Mouse (Mus musculus): ENCODE data around the gene En2.

Gene En2

GRCm38 (mm10) chr5:28165358-28166255 lies at the start of gene En2:
Gene En2, plus strand, starts transcription at chr5:28165694.
- no peak for DNase-seq (ENCODE audit: low read depth, low spot score)

DNA sequence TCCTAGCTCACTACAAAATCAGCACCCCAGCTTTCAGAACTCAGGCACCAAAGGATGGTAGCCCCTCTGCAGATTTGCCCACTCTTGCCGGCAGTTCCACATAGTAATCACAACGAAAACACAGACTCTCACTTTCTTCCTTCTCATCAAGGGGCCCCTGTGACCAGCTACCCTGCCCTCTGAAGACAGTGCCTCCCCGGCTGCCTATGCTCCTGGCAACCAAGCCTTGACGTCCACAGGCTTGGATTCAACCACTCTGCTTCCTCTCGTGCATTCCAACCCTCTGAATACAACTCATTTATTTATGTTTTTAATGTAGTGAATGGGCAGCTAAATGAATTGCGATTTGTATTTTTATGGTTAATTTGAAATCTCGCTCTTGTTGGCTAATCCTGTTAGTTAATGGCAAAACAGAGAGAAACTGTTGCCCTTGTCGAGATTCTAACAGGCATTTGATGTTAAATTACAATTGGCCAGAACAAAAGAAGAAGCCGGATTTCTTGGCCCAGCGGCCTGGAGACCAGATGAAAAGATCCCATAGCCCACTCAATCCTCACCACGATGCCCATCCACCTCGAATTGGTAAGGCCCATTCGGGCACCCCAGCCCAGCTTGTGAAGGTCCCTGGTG lies 48.1 kb upstream of the En2 start:
- no peak for DNase-seq (ENCODE audit: low read depth, low spot score)

DNA sequence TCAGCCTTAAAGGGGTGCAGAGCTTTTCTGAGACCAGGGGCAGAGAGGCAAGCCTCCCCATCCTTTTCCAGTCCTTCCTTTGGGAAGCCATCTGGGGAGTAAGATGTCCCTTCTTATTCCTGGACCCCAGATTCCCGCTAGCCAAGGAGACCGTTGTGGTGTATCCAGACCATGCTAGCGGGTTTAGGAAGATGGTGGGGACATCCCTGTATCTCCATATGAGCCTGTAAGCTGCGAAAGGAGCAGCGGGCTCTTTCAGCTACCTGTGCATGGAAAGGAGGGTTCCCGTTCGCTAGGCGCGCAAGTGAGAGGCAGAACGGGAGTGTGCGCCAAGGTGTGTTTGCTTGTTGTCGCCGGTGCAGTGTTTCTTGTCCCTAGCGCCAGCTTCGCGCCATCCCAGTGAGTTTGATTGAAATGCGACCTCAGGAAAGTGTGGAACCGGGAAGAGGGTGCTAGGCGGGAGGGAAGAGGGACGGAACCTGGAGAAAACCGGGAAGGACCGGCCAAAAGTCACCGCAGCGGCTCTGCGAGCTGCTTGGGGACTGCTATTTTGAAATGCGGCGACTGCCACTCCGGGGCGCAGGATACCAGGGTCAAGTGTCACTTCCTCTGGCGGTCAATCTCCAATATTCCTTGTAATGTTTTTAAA lies 47.5 kb upstream of the En2 start:
- DNase-seq (ENCODE audit: low read depth, low spot score) = no peak

DNA sequence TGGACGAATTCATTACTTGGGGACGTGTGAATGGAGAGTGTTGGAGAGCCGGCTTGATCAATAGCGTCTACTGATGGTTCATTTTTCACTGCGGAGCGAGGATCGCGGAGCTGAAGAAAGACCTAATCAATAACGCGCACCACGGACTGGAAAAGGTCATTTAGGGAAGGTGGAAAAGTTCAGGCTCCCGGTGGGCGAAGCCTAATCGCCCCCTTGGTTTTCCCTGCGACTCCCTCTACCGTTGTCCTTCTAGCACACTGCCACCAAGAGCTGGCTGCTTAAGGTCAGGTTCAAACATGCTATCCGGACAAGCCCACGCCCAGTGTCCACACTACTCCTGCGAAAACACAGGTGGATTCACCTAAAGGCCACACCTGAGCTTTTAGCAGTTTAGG lies 47.0 kb upstream of the En2 start:
- DNase-seq (ENCODE audit: low read depth, low spot score) = no peak

DNA sequence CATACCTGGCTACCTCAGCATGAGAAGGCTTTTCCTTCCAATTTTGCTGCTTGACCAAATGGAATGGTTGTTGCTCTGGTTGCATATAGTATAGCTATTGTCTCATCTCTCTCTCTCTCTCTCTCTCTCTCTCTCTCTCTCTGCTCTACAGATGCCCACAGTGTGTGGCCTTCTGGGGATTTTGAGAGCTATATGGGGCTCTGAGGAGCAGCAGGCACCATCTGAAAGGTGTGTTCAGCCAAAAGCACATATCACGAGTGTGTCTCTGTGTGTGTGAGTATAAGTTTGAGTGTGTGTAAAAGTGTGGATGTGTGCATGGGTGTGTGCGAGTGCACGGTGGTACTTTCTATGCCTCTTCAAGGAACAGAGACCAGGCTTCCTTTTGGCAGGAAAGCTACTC lies 45.9 kb upstream of the En2 start:
- no peak for DNase-seq (ENCODE audit: low read depth, low spot score)

DNA sequence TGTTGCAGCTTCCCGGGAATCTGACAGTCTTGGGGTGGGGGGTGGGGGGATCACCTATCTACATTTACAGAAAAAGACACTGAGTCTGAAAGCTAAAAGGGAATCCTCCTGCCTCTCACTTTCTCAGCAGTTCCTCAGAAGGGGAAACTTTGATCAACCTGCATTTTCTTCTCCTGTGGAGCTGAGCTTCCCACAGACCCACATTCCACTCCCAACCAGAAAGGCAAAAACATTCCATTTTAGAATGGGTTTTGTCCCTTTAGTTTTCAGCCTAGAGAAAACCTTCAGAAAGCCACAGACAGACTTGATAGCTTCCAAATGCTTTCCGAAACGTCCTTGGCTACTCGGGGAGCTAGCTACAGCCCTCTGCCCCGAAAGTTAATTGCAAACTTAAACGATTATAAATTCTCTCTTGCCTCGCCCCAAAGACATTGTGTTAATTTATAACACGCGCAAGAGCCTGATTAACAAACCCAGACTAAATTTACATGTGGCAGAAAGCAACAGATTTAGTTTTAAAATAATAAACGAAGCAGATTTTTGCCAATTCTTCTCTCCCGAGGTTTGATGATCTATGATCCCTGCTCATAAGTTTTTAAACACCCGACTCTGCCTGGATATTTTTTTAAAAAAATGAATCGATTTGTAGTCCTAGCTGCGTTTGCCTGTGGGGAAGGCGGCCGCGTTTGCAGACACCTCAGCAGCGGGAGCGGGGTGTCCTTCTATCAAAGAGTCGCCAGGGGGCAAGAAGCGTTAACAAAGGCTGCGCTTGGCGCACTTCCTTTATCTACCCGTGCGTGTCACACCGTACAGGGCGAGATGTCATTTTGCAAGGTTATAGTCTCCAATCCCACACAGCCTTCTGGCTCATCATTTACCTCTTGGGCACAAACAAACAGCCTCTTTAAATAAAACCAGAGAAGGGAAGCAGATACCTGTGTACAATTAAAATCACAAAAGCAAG lies 42.7 kb upstream of the En2 start:
- peak; percentile 40 for DNase-seq (ENCODE audit: low read depth, low spot score)

DNA sequence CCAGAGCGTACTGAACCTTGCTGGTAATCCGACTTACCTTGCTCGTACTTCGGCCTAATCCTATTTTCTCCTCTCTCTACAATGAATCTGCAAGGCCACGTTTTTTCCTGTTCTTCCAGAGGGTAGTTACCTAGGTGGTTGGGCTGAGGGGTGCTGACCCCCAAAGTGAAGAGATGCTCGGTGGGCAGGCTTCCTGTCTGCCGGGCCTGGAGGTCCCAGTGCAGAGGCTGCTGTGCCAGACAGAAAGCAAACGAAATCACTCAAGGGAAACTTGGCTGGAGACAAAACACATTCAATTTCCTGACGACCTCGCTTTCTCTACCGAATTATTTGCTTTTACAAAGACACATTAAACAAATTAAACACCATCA lies 42.1 kb upstream of the En2 start:
- DNase-seq (ENCODE audit: low read depth, low spot score) = no peak

DNA sequence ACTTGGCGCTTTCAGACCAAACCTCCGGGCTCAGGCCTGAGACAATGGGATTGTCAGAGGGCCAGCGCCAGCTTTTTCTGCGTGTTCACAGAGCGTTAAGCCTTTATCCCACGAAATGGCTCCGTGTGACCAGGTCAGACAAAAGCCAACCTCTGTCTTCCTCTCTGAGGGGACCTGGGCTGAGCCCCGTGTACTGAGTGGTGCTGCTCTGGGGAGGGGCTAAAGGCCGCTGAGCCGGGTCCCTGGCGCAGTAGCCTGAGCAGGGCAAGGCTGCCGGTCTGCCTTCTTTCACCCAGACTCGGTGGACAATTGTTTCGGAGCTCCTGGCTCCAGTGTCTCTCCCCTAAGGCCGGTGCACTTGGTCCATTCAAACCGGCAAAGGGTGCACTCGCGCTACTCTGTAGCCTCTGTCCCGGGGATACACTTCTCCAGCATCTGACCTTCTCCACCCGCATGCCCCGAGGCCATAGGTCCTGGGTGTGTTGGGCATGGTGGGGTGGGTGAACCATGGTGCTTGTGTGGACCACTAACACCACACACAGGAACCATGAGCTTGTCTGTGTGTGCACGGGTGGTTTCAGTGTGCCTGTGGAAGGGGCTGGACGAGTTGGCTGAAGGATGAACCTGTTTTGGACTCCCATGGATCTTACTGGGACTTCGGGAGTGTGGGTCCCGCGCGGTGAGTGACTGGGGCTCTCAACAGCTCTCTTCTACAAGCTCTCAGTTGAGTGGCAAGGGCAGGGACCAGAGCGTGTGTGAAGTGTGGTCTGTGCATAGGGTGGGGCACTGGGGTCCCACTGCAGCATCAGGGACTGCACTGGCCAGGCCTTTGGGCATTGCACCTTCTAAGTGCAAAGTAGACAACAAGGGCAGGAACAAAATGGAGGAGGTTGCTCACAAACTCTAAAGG lies 40.9 kb upstream of the En2 start:
- DNase-seq (ENCODE audit: low read depth, low spot score) = no peak

DNA sequence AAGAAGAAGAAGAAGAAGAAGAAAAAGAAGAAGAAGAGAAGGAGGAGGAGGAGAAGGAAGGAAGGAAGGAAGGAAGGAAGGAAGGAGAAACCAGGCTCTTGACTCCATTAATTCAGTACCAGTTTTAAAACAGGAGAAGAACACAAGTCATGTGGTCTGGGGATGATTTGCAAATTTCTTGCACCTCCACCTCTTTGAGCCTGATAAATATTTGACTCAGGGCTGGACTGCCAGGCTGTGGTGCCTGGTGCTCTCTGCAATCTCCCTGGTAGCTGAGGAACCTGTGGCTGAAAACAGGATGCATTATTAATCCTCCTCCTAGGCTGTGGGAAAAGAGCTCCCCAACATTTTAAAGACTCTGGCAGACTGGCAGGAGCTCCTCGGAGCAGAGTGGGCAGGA lies 36.6 kb upstream of the En2 start:
- DNase-seq (ENCODE audit: low read depth, low spot score) = no peak

GRCm38 (mm10) chr5:28132231-28132630 lies 33.3 kb upstream of the En2 start:
- no peak for DNase-seq (ENCODE audit: low read depth, low spot score)

GRCm38 (mm10) chr5:28136438-28136837 lies 29.1 kb upstream of the En2 start:
- DNase-seq (ENCODE audit: low read depth, low spot score) = no peak

DNA sequence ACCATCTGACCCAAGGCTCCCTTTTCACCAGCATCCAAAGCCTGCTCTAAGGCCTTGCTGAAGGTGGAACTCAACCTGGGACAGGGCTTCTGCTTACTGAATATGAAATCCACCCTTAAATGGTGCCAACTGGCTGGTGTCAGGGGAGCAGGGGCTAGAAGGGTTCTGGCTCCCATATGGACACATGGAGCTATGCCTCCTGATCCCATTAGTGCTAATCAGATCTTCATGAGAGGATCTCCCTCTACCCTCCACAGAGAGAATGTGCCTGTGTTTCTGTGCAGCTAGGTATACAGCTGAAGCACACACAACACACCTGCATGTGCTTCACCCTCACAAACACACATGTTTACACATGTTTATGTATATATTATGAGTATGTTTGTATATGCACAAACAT lies 20.9 kb upstream of the En2 start:
- peak; percentile 26 for DNase-seq (ENCODE audit: low read depth, low spot score)

- DNase-seq (ENCODE audit: low read depth, low spot score) = peak; percentile 69
These were observed 19.5 kb upstream of the En2 start for GRCm38 (mm10) chr5:28146018-28146417.

DNA sequence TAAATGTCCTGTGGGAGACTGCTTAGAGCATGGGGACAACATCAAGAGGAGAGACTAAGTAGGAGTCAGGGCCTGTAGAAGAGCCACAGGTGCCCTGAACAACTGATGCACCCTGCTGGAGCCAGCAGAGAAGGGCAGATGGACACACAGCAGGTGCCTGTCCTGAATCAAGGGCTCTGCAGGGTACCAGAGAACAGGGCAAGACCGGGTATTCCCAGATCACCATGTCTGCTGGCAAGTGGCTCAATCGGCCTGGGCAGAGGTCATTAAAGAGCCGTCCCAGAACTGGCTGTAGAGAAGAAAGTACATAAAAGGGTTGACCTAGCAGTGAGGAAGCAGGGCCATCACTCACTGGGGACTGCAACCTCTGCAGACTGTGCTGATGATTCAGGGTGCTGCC lies 17.0 kb upstream of the En2 start:
- DNase-seq (ENCODE audit: low read depth, low spot score) = no peak

DNA sequence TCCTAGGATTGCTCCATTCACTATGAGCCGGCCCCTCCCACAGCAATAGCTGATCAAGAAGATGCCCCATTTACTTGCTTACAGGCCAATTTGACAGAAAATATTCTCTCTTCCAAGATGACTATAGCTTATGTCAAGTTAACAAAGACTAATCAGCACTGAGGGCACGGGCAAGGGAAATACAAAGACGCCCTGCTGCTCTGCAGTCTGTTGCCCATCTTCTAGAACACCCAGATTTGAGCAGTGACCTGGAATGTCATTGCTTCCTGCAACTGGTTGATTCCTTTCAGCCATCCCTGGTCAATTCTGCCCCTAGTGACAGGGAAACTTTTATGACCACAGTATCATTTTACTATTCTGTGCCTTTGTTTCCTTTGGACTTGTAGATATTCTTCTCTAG lies 16.1 kb upstream of the En2 start:
- no peak for DNase-seq (ENCODE audit: low read depth, low spot score)

GRCm38 (mm10) chr5:28157044-28157730 lies 8.3 kb upstream of the En2 start:
- DNase-seq (ENCODE audit: low read depth, low spot score) = no peak

GRCm38 (mm10) chr5:28157781-28158180 lies 7.7 kb upstream of the En2 start:
- DNase-seq (ENCODE audit: low read depth, low spot score) = no peak

DNA sequence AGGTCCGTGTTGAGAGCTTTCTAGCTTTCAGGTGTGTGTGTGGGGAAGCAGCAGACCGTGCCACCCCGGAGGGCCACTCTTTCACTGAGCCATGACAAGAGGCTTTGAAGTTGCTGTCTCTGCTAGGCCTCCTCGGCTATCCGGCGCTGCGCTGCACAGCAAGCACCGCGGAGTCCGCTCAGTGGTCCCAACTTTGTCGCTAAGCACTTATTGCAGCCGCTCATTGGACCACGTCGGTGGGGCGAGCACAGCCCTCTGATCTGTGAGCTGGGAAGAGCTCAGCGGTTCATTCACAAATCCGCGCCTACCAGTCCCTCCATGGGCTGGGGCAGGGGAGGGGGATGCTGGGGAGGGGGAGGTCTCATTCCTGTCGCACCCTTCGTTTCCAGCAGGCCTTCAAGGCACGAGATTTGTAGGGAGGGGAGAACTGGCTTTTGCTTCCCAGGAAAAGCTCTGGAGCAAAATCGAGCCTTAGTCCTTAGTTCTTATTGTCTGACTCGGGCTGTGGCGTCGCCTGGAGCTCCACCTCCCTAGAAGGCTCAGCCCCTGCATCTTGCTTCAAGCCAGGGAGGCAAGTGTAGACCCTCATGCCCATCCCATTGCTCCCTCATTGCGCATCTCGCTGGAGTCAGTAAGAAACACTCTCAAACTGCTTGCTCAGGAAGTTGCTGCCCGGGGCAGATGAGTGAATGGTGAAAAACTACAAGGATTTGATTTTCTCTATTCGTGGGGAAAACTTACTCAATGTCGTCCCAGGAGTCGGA lies 7.0 kb upstream of the En2 start:
- no peak for DNase-seq (ENCODE audit: low read depth, low spot score)

DNA sequence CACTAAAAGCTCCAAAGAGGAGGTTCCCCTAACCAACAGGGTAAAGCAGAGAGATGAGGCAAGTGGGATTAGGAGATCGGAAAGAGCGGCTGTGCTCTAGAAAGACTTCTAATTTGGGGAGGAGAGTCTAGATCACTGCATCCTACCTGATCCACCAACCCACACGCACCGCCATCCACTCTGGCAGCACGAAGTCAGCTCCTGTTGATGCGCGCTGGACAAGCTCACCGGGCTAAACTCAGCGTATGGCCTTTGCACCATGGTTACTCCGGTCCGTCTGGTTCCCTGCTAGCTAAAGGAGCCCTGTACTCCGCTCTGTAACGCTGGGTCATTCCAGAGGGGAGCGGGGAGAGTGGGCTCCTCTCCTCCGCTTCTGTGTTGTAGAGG lies 6.4 kb upstream of the En2 start:
- no peak for DNase-seq (ENCODE audit: low read depth, low spot score)

Data from retina, adult 2 months (tissue).